Mouse (Mus musculus) myocyte (in vitro differentiated cells): ENCODE measurements around the gene E2f6. TPM values are rescaled to one million over a fixed set of nuclear protein-coding genes. Genes with fewer than 3 reads are reported as not detected.

Experiments
- H3K27me3 ChIP-seq: one replicate; pipeline ENCODE4 v1.6.1; 2011; ENCODE audit not compliant: control insufficient read depth, insufficient read depth, insufficient read length
- H3K36me3 ChIP-seq: one replicate; pipeline ENCODE4 v1.6.1; 2011; ENCODE audit not compliant: control insufficient read depth, insufficient read depth
- H3K4me2 ChIP-seq: one replicate; pipeline ENCODE4 v1.6.1; 2011; ENCODE audit warnings: low read depth, control low read depth
- H3K4me3 ChIP-seq: one replicate; pipeline ENCODE4 v1.5.1; 2011; ENCODE audit warnings: mild to moderate bottlenecking, control low read depth, moderate library complexity
- H3K79me2 ChIP-seq: one replicate; pipeline ENCODE4 v1.6.1; 2011; ENCODE audit not compliant: control insufficient read depth, insufficient read depth
- H3ac ChIP-seq: one replicate; pipeline ENCODE4 v1.6.1; 2011; ENCODE audit not compliant: control insufficient read depth, insufficient read length
- CEBPB ChIP-seq: IDR thresholded peaks from 2 replicates; pipeline ENCODE4 v1.6.1; 2011; ENCODE audit warnings: mild to moderate bottlenecking, moderate library complexity; ENCODE audit not compliant: poor library complexity, insufficient read depth, severe bottlenecking
- E2F4 ChIP-seq: IDR thresholded peaks from one replicate; pipeline ENCODE4 v1.6.1; 2011; ENCODE audit warnings: mild to moderate bottlenecking, control low read depth, moderate library complexity; ENCODE audit not compliant: insufficient read depth
- MAX ChIP-seq: IDR thresholded peaks from one replicate; pipeline ENCODE4 v1.6.1; 2011; ENCODE audit warnings: low read depth, mild to moderate bottlenecking, control low read depth
- MYOD1 ChIP-seq, 3 experiments: IDR thresholded peaks; one replicate each; pipeline ENCODE4 v1.6.1; 2011; ENCODE audit warnings: control low read depth in 2 of 3, low read depth in 2 of 3, mild to moderate bottlenecking in 2 of 3, moderate library complexity in 1 of 3; ENCODE audit not compliant: insufficient read length in 2 of 3, control insufficient read depth in 1 of 3
- MYOG ChIP-seq, 3 experiments: IDR thresholded peaks; one replicate each; pipeline ENCODE4 v1.6.1; 2011; ENCODE audit warnings: control low read depth in 2 of 3, low read depth in 2 of 3, mild to moderate bottlenecking in 2 of 3; ENCODE audit not compliant: insufficient read length in 2 of 3, control insufficient read depth in 1 of 3, insufficient read depth in 1 of 3
- POLR2A ChIP-seq: IDR thresholded peaks from one replicate; pipeline ENCODE4 v1.6.1; 2011; ENCODE audit warnings: low read depth, mild to moderate bottlenecking, control low read depth, moderate library complexity; ENCODE audit not compliant: insufficient read length
- POLR2AphosphoS2 ChIP-seq: IDR thresholded peaks from one replicate; pipeline ENCODE4 v1.6.1; 2011; ENCODE audit warnings: low read depth, control low read depth; ENCODE audit not compliant: insufficient read length
- REST ChIP-seq: IDR thresholded peaks from one replicate; pipeline ENCODE4 v1.6.1; 2011; ENCODE audit warnings: mild to moderate bottlenecking, control low read depth, moderate library complexity; ENCODE audit not compliant: insufficient read depth, insufficient read length
- SRF ChIP-seq: IDR thresholded peaks from one replicate; pipeline ENCODE4 v1.6.1; 2011; ENCODE audit warnings: low read depth; ENCODE audit not compliant: control insufficient read depth, insufficient read length
- TCF12 ChIP-seq: IDR thresholded peaks from one replicate; pipeline ENCODE4 v1.6.1; 2011; ENCODE audit warnings: mild to moderate bottlenecking, control low read depth; ENCODE audit not compliant: poor library complexity, insufficient read depth, severe bottlenecking
- TCF3 ChIP-seq: IDR thresholded peaks from one replicate; pipeline ENCODE4 v1.6.1; 2011; ENCODE audit warnings: low read depth, control low read depth; ENCODE audit not compliant: insufficient read length
- USF1 ChIP-seq: IDR thresholded peaks from one replicate; pipeline ENCODE4 v1.6.1; 2011; ENCODE audit warnings: low read depth, mild to moderate bottlenecking, control low read depth, moderate library complexity
- polyA plus RNA-seq: library from polyadenylated mRNA; unstranded; fragments of >200 nt; fragmentation: generic; extraction: Trizol; gene quantifications from one replicate; pipeline ENCODE4 v1.2.1, GENCODE M21; 2012; ENCODE audit warnings: missing spikeins

The E2f6 gene
- polyA plus RNA-seq, 1 experiment = 16.2 TPM

GRCm38 (mm10) chr12:16880077-16880476 lies 69.3 kb downstream of the E2f6 start:
- Histone ChIP-seq H3K4me2 (no peak overlapping the region), H3K79me2 (no peaks in the 10 kb centered on the region), H3K36me3 (no peaks in the 10 kb centered on the region), H3K27me3 (no peaks in the 10 kb centered on the region), H3ac (no peak overlapping the region), H3K4me3 (no peak overlapping the region)
- TF ChIP-seq TCF12 = no peak
- TF ChIP-seq TCF3 = no peak
- no peak for TF ChIP-seq SRF
- TF ChIP-seq REST = no peak
- TF ChIP-seq MAX = no peak
- no peak for TF ChIP-seq CEBPB
- TF ChIP-seq POLR2AphosphoS2 = no peak
- no peak for TF ChIP-seq MYOD1 (IDR thresholded peaks at IDR 0.05; ENCODE audit: control insufficient read depth in 1 of 3, insufficient read length in 2 of 3, low read depth in 2 of 3)
- TF ChIP-seq MYOG (IDR thresholded peaks at IDR 0.05; ENCODE audit: control insufficient read depth in 1 of 3, insufficient read depth in 1 of 3, insufficient read length in 2 of 3, low read depth in 2 of 3) = no peak
- TF ChIP-seq POLR2A = no peak
- no peak for TF ChIP-seq USF1
- no peak for TF ChIP-seq E2F4

GRCm38 (mm10) chr12:16882442-16882841 lies 71.7 kb downstream of the E2f6 start:
- H3K79me2 ChIP-seq = no peaks in the 10 kb centered on the region
- TF ChIP-seq POLR2A (no peak), TCF3 (no peak), MYOD1 (IDR thresholded peaks at IDR 0.05; ENCODE audit: control insufficient read depth in 1 of 3, insufficient read length in 2 of 3, low read depth in 2 of 3) (no peak), REST (no peak), MYOG (IDR thresholded peaks at IDR 0.05; ENCODE audit: control insufficient read depth in 1 of 3, insufficient read depth in 1 of 3, insufficient read length in 2 of 3, low read depth in 2 of 3) (no peak), TCF12 (no peak)
- no peak overlapping the region for H3K4me3 ChIP-seq
- no peaks in the 10 kb centered on the region for H3K27me3 ChIP-seq
- H3ac ChIP-seq = no peak overlapping the region
- H3K4me2 ChIP-seq = no peak overlapping the region
- H3K36me3 ChIP-seq = no peaks in the 10 kb centered on the region

GRCm38 (mm10) chr12:16883111-16883510 lies 72.3 kb downstream of the E2f6 start:
- no peak overlapping the region for H3ac ChIP-seq
- no peaks in the 10 kb centered on the region for H3K36me3 ChIP-seq
- no peak overlapping the region for H3K4me2 ChIP-seq
- TF ChIP-seq MYOD1 (IDR thresholded peaks at IDR 0.05; ENCODE audit: control insufficient read depth in 1 of 3, insufficient read length in 2 of 3, low read depth in 2 of 3) (no peak), USF1 (no peak), TCF12 (peak; percentile 6), MYOG (IDR thresholded peaks at IDR 0.05; ENCODE audit: control insufficient read depth in 1 of 3, insufficient read depth in 1 of 3, insufficient read length in 2 of 3, low read depth in 2 of 3) (peak in 1 of 3 experiments; percentile 13), E2F4 (no peak), MAX (no peak), POLR2A (no peak)
- H3K79me2 ChIP-seq = no peaks in the 10 kb centered on the region
- H3K4me3 ChIP-seq = no peak overlapping the region
- no peaks in the 10 kb centered on the region for H3K27me3 ChIP-seq

- Histone ChIP-seq H3K4me3 (no peak overlapping the region), H3K4me2 (no peak overlapping the region), H3K27me3 (no peaks in the 10 kb centered on the region), H3K79me2 (no peaks in the 10 kb centered on the region), H3ac (no peak overlapping the region), H3K36me3 (no peaks in the 10 kb centered on the region)
- TF ChIP-seq MYOG (IDR thresholded peaks at IDR 0.05; ENCODE audit: control insufficient read depth in 1 of 3, insufficient read depth in 1 of 3, insufficient read length in 2 of 3, low read depth in 2 of 3) = no peak
- TF ChIP-seq E2F4 = no peak
- no peak for TF ChIP-seq POLR2A
- TF ChIP-seq TCF12 = no peak
- TF ChIP-seq SRF = no peak
- no peak for TF ChIP-seq MAX
- TF ChIP-seq POLR2AphosphoS2 = no peak
These were observed 73.8 kb downstream of the E2f6 start for GRCm38 (mm10) chr12:16884534-16884933.

- TF ChIP-seq MYOD1 (IDR thresholded peaks at IDR 0.05; ENCODE audit: control insufficient read depth in 1 of 3, insufficient read length in 2 of 3, low read depth in 2 of 3) (peak in 2 of 3 experiments; percentile 50 to 75), TCF3 (no peak)
- Histone ChIP-seq H3K36me3 (no peaks in the 10 kb centered on the region), H3ac (no peak overlapping the region), H3K4me3 (no peak overlapping the region), H3K27me3 (no peaks in the 10 kb centered on the region), H3K79me2 (no peaks in the 10 kb centered on the region), H3K4me2 (no peak overlapping the region)
These were observed 75.6 kb downstream of the E2f6 start for GRCm38 (mm10) chr12:16886354-16886753.

Other genes with a start within 250 kb of the E2f6 start
- gene Lpin1, start 200.0 kb upstream of the E2f6 start, polyA plus RNA-seq = 4.6 TPM
- gene Ntsr2, start 157.6 kb upstream of the E2f6 start, polyA plus RNA-seq = not detected
- 0.44 TPM for gene Greb1, start 10.1 kb upstream of the E2f6 start, polyA plus RNA-seq
- gene Rock2, start 83.9 kb downstream of the E2f6 start, polyA plus RNA-seq = 14.4 TPM
- 12.6 TPM for gene Pqlc3, start 189.4 kb downstream of the E2f6 start, polyA plus RNA-seq
- gene 2410004P03Rik, start 200.8 kb downstream of the E2f6 start, polyA plus RNA-seq = 0.04 TPM